Comparison of ENCODE assay signal across 8 mouse cellular contexts in the genomic region with DNA sequence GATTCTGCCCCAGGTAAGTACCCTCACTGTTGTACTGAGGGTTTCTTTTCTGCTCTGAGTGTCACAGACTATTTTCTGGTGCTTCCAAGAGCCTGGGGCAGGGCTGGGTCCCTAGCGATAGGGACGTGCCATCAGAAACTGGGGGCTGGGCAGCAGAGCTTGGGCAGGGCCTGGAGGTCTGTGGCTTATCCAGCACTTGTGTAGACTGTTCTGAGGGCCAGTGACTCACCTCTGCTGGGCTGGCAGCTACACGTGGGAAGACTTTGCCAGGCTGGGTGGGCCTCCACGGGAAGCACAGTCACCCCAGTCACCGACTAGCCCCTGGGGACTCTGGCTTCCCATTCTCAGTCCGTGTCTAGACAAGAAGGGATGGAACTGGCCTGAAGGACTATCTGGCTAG. TPM values are rescaled to one million over a fixed set of nuclear protein-coding genes. Genes with fewer than 3 reads are reported as not detected.
DNase-seq lines count a peak whose midpoint lies in the region; ATAC-seq lines count a peak whose summit lies in the region.

No protein-coding gene starts in this region.

- ATAC-seq in heart, embryonic 16.5 days (replicated peaks; ENCODE audit: extremely low read depth, insufficient read depth, low FRiP score) = peak; percentile 25; the same call in 1 of the 2 replicates
- no peak for ATAC-seq in liver, embryonic 16.5 days (ENCODE audit: low read depth)
- ATAC-seq in stomach, embryonic 14.5 days (ENCODE audit: insufficient number of reproducible peaks, insufficient read depth, low FRiP score, low read depth) = peak; percentile 14; the same call in 1 of the 2 replicates

- H3K36me3 ChIP-seq in heart, embryonic 16.5 days (ENCODE audit: control insufficient read depth, insufficient read depth) = no peaks in the 10 kb centered on the region
- H3K36me3 ChIP-seq in liver, embryonic 16.5 days (ENCODE audit: control insufficient read depth, insufficient read depth) = no peaks in the 10 kb centered on the region
- H3K36me3 ChIP-seq in stomach, embryonic 14.5 days (ENCODE audit: control insufficient read depth, insufficient read depth, low read length) = no peaks in the 10 kb centered on the region

- peak; percentile 30 for DNase-seq in kidney, adult 9 months
- no peak for DNase-seq in kidney, adult 8-10 months
- peak; percentile 27 for DNase-seq in cerebellum, postnatal 25 days
- no peak for DNase-seq in gastrocnemius, postnatal 10 days
- no peak for DNase-seq in gastrocnemius, postnatal 14 days

- peaks cover 74% of the 10 kb centered on the region for H3K4me1 ChIP-seq in heart, embryonic 16.5 days (ENCODE audit: control insufficient read depth, insufficient read depth, low read length)
- peaks cover 61% of the 10 kb centered on the region for H3K4me1 ChIP-seq in liver, embryonic 16.5 days (ENCODE audit: control insufficient read depth, low read depth, low read length)
- H3K4me1 ChIP-seq in stomach, embryonic 14.5 days (ENCODE audit: control insufficient read depth, insufficient read depth, low read length) = peaks cover 28% of the 10 kb centered on the region

- H3K27ac ChIP-seq in heart, embryonic 16.5 days (ENCODE audit: low read length) = peak overlapping the region; percentile 97
- H3K27ac ChIP-seq in liver, embryonic 16.5 days (ENCODE audit: low read length) = 0 out of 2 replicates have a peak overlapping the region, but pooled peaks have one; percentile 42
- H3K27ac ChIP-seq in stomach, embryonic 14.5 days (ENCODE audit: low read length) = no peak overlapping the region

- H3K4me2 ChIP-seq in heart, embryonic 16.5 days (ENCODE audit: low read depth, low read length) = peak overlapping the region; percentile 72
- peak overlapping the region; percentile 87 for H3K4me2 ChIP-seq in liver, embryonic 16.5 days (ENCODE audit: low read depth, low read length)
- peak overlapping the region; percentile 96 for H3K4me2 ChIP-seq in stomach, embryonic 14.5 days (replicated peaks; ENCODE audit: low read depth, low read length)

- H3K27me3 ChIP-seq in heart, embryonic 16.5 days (ENCODE audit: control insufficient read depth, insufficient read depth, low read length) = no peaks in the 10 kb centered on the region
- H3K27me3 ChIP-seq in liver, embryonic 16.5 days (ENCODE audit: control insufficient read depth, insufficient read depth, low read depth, low read length) = peaks cover 2% of the 10 kb centered on the region; the same call in 1 of the 2 replicates
- H3K27me3 ChIP-seq in stomach, embryonic 14.5 days (ENCODE audit: control insufficient read depth, insufficient read depth, low read length) = no peaks in the 10 kb centered on the region

- peak overlapping the region; percentile 88 for H3K9ac ChIP-seq in heart, embryonic 16.5 days (ENCODE audit: low read length)
- peak overlapping the region; percentile 55 for H3K9ac ChIP-seq in liver, embryonic 16.5 days (ENCODE audit: low read depth, low read length)
- H3K9ac ChIP-seq in stomach, embryonic 14.5 days (replicated peaks; ENCODE audit: low read depth, low read length) = peak overlapping the region; percentile 60; the same call in 1 of the 2 replicates

- 22% methylated on average over 6 of the region's 6 CpGs for WGBS in heart, embryonic 16.5 days
- 44% methylated on average over 6 of the region's 6 CpGs for WGBS in liver, embryonic 16.5 days (ENCODE audit: insufficient replicate concordance)
- 54% methylated on average over 6 of the region's 6 CpGs for WGBS in stomach, embryonic 14.5 days

- intact Hi-C loops in gastrocnemius, postnatal 14 days (cut with DNase I; ENCODE audit: low total_unique reads) = loop anchor here (5.0 kb wide), 1 partner anchor 155 kb away; no protein-coding TSS in a partner anchor

- H3K4me3 ChIP-seq in heart, embryonic 16.5 days (ENCODE audit: low read length) = peak overlapping the region; percentile 77
- peak overlapping the region; percentile 65 for H3K4me3 ChIP-seq in liver, embryonic 16.5 days (ENCODE audit: low read depth, low read length)
- peak overlapping the region; percentile 67 for H3K4me3 ChIP-seq in stomach, embryonic 14.5 days (ENCODE audit: low read depth, low read length)

- no peaks in the 10 kb centered on the region for H3K9me3 ChIP-seq in heart, embryonic 16.5 days (replicated peaks; ENCODE audit: control insufficient read depth, low read length)
- H3K9me3 ChIP-seq in liver, embryonic 16.5 days (replicated peaks; ENCODE audit: control insufficient read depth, low read length) = no peaks in the 10 kb centered on the region
- H3K9me3 ChIP-seq in stomach, embryonic 14.5 days (ENCODE audit: control insufficient read depth, low read depth, low read length) = no peaks in the 10 kb centered on the region

RNA-seq across cellular contexts. Expression of gene Fads3, which starts 0.9 kb away (rescaled TPM):
- polyA plus RNA-seq in heart, embryonic 16.5 days (2015; fragmentation: Nextera tagmentation; extraction: Ambion mirVana) = 31.5 and 46.1 TPM in 2 replicates
- polyA plus RNA-seq in liver, embryonic 16.5 days (2015; fragmentation: Nextera tagmentation; extraction: Ambion mirVana) = 7.3 and 8.6 TPM in 2 replicates
- 9.1 and 11.2 TPM in 2 replicates for polyA plus RNA-seq in stomach, embryonic 14.5 days (2014; fragmentation: Nextera tagmentation; extraction: Ambion mirVana)
- total RNA-seq in gastrocnemius, postnatal 10 days (2021) = 1 to 10 TPM; 8.7 to 9.1 TPM
- total RNA-seq in gastrocnemius, postnatal 14 days (2021) = 1 to 10 TPM; 5.4 to 6.0 TPM

RNA-seq across cellular contexts. Expression of gene Rab3il1, which starts 40.8 kb away (rescaled TPM):
- 22.1 and 24.0 TPM in 2 replicates for polyA plus RNA-seq in heart, embryonic 16.5 days (2015; fragmentation: Nextera tagmentation; extraction: Ambion mirVana)
- polyA plus RNA-seq in liver, embryonic 16.5 days (2015; fragmentation: Nextera tagmentation; extraction: Ambion mirVana) = 236 and 248 TPM in 2 replicates
- 26.0 and 28.6 TPM in 2 replicates for polyA plus RNA-seq in stomach, embryonic 14.5 days (2014; fragmentation: Nextera tagmentation; extraction: Ambion mirVana)
- total RNA-seq in gastrocnemius, postnatal 10 days (2021) = 10 to 100 TPM; 15.0 to 18.9 TPM
- 10 to 100 TPM in 1 of 2 experiments, 1 to 10 TPM in 1; 7.4 to 11.6 TPM for total RNA-seq in gastrocnemius, postnatal 14 days (2021)

RNA-seq across cellular contexts. Expression of gene Best1, which starts 40.8 kb away (rescaled TPM):
- polyA plus RNA-seq in heart, embryonic 16.5 days (2015; fragmentation: Nextera tagmentation; extraction: Ambion mirVana) = 0.28 and 0.30 TPM in 2 replicates
- polyA plus RNA-seq in liver, embryonic 16.5 days (2015; fragmentation: Nextera tagmentation; extraction: Ambion mirVana) = 0.13 and 0.14 TPM in 2 replicates
- 0.35 and 0.72 TPM in 2 replicates for polyA plus RNA-seq in stomach, embryonic 14.5 days (2014; fragmentation: Nextera tagmentation; extraction: Ambion mirVana)
- total RNA-seq in gastrocnemius, postnatal 10 days (2021) = 1 to 10 TPM in 1 of 2 experiments, under 1 TPM in 1; 0.59 to 1.1 TPM
- under 1 TPM; 0.29 to 0.41 TPM for total RNA-seq in gastrocnemius, postnatal 14 days (2021)

RNA-seq across cellular contexts. Expression of gene Fads2, which starts 59.3 kb away (rescaled TPM):
- polyA plus RNA-seq in heart, embryonic 16.5 days (2015; fragmentation: Nextera tagmentation; extraction: Ambion mirVana) = 31.5 and 31.7 TPM in 2 replicates
- polyA plus RNA-seq in liver, embryonic 16.5 days (2015; fragmentation: Nextera tagmentation; extraction: Ambion mirVana) = 87.2 and 102 TPM in 2 replicates
- polyA plus RNA-seq in stomach, embryonic 14.5 days (2014; fragmentation: Nextera tagmentation; extraction: Ambion mirVana) = 49.1 and 54.5 TPM in 2 replicates
- total RNA-seq in gastrocnemius, postnatal 10 days (2021) = 10 to 100 TPM; 14.5 to 18.1 TPM
- 10 to 100 TPM in 1 of 2 experiments, 1 to 10 TPM in 1; 6.7 to 11.1 TPM for total RNA-seq in gastrocnemius, postnatal 14 days (2021)

Comparison
In these comparisons a context has a peak if more than half of its experiments do, and no peak if none do; other contexts are left out.
1. DNase-seq: peak in kidney, adult 9 months (single experiment) and cerebellum, postnatal 25 days (2 of 2); none in kidney, adult 8-10 months (0 of 2), gastrocnemius, postnatal 10 days (single experiment) and gastrocnemius, postnatal 14 days (single experiment).
2. Peak in every context shown above with its lines, with median percentiles within 50 percentile points of each other: H3K4me2 ChIP-seq, H3K4me3 ChIP-seq and H3K9ac ChIP-seq.